Mouse (Mus musculus) bone marrow, adult 2 months (tissue): ENCODE results near the gene Trpc3.

Source experiments
- CTCF ChIP-seq: fragments of 200-500 bp; IDR thresholded peaks from 2 replicates; pipeline ENCODE4 v1.5.1; 2011; ENCODE audit warnings: low read length, control low read depth; ENCODE audit not compliant: control insufficient read depth, insufficient read depth
- POLR2A ChIP-seq: fragments of 200-500 bp; IDR thresholded peaks from 2 replicates; pipeline ENCODE4 v1.6.1; 2011; ENCODE audit warnings: low read depth, mild to moderate bottlenecking, control low read depth, low read length, borderline replicate concordance; ENCODE audit not compliant: control insufficient read depth

GRCm38 (mm10) chr3:36690292-36690650 is 304 bp upstream of the Trpc3 start:
- TF ChIP-seq CTCF = no peak
- no peak for TF ChIP-seq POLR2A
